Mouse (Mus musculus): ENCODE data around the gene Kctd13.

Kctd13 gene

DNA sequence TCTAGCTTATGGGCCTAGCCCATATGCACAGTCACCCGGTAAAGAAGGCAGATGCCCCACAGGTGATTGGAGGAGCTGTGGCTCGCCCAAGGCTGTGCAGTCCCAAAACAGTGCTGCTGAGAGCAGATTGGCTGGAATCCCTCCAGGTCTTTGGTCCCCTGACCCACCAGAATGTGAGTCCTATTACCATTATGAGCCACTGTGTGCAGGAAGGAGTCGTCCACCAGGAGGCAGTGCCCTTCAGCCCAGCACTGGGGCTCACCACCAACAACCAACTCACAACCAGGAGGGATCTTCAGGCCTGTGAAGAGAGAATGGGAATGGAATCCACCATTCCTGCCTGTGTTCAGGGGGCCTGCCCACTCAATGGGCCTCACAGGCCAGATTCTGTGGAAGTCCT, 17.9 kb downstream of the Kctd13 start:
- DNase-seq = peak; percentile 58

DNA sequence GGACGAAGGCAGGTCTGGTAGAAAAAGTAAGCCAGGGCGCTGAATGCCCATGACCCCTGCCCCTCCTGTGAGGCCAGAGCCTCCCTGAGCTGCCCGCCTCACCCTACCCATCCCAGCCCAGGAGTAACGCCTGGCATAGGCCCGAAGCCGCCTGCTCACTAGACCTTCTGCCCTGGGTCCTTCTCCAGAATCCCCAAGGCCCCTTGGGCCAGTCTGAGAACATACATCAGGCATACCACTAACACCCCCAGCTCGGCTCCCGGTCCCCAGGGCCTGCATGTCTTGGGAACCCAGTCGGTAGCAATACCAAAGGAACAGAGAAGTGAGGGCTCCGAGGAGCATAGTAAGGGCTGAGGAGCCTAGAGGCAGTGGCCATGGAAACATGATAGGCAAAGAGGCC, 19.9 kb downstream of the Kctd13 start:
- no peak for DNase-seq

DNA sequence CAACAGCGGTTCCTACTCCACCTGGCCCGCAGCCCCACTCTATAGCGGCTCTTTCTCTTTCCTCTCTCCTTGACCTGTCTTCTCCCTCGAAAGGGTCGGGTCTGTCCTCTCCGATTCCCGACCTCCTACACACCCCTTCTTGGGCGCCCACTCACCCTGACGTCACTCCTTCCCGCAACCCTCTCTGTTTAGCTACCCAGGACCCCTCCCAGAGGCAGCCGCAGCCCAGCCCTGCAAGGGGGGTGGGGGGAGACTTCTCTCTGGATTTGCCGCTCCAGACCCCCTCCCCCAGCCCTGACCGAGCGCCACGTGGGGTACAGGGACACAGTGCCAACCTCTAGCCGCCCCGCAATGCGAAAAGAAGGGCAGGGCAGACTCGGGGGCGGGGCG, 20.7 kb downstream of the Kctd13 start, which contains the start of gene Asphd1:
TSS of gene Asphd1 (minus strand) at position 180 of the 390 bp plus-strand sequence.
- DNase-seq = no peak

DNA sequence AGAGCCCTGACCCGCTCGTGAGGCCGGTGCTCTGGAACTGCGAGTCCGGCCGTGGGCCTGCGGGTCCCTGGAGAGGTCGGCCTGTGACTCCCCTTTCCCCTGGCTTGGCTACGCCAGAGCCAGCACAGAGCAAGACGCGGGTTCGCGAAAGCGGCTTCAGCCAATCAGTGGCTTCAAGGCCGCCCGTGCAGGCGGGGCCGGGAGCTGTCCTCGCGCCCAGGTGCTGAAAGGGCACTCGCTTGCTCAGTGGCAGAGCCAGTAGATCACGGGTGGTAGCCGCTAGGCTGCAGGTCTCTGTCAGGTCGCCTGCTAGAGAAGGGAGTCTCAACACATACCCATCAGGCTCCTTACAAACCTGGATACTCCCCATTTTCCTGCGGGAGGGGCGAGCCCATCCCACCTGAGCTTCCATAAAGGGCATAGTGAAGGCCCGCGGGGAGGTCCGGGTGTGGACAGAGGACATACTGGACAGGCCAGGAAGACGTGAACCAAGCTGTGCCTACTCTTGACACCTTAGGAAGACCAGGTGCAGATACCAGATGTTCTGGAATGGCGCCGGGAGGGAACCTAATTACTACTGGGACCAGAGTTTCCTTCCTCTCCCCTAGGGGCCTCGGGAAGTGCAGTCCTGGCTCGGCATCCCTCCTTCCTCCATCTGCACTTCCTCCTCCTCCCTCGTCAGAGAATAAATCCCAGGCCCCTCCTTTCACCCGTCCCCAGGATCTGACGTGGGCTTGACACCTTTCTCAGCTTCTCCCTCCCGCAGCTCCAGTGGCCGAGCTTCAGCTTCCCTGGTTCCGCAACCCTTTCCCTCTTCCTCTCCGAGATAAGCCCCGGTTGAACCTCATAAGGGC, 21.3 kb downstream of the Kctd13 start, which contains the start of gene Sez6l2:
TSS of gene Sez6l2 (plus strand) at position 771 of the 854 bp plus-strand sequence.
- DNase-seq = peak; percentile 96

DNA sequence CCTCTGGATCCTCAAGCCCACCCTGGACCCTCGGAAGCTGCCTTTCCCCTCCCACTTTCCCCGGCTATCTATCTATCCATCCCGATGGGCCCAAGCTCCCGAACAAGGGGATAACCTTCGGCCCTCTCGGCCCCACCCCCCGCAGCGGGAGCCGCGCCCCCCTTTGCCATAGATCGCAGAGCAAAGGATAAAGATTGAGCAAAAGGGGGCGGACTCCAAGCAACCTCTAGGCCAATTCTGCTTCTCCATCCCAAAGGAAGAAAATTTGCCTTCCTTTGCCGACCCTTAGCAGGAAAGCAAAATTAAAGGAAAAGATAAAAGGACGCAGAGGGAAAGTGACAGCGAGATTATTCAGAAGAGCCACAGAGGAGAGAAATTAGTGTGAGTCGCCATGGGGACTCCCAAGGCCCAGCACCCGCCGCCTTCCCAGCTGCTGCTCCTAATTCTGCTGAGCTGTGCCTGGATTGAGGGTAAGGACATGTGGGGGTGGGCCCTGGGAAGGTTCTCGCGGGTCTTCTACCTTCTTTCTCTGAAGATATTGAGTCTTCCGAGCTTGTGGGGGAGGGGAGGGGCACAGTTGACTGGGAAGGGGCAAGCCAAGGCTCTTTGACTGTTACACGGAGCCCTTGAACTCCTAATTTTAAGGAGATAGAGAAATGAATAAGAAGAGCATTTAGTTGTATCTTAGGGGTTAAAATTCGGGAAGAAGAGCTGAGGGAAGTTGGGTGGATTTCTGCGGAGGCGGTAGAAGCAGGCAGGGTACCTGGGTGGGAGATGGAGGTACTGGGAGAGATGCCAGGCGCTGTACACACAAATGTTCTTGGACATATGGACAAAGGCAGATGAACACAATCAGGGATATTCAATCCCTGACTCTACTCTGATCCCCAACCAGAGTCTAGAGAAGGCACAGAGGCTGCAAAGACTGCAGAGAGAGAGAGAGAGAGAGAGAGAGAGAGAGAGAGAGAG, 22.3 kb downstream of the Kctd13 start:
- DNase-seq = no peak

DNA sequence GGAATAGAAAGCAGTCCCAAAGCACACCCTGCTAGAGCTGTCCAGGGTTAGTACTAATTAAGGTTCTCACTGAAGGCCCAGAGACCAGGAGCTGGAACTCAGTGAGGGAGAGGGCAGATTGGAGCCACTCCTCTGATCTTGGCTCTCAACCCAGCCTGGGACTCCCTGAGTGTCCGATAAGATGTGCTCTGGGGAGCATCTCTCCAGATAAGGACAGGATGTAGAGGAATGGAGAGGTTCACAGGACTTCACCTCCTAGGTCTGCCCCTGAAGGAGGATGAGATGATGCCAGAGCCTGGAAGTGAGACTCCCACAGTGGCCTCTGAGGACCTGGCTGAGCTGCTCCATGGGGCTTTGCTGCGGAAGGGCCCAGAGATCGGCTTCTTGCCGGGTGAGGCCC, 23.1 kb downstream of the Kctd13 start:
- DNase-seq = no peak

DNA sequence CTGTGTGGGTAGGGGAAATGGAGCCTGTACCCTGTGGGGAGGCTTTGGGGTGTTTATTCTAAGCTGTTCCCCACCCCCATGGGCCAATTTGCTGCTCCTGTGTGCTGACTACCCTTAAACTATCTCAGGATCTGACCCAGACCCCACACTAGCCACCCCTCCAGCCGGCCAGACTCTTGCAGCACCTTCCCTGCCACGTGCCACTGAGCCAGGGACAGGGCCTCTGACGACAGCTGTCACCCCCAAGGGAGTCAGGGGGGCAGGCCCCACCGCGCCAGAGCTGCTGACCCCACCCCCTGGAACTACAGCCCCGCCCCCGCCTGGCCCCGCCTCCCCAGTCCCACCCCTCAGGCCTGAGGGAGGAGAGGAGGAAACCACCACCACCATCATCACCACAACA, 24.0 kb downstream of the Kctd13 start:
- DNase-seq = peak; percentile 19

DNA sequence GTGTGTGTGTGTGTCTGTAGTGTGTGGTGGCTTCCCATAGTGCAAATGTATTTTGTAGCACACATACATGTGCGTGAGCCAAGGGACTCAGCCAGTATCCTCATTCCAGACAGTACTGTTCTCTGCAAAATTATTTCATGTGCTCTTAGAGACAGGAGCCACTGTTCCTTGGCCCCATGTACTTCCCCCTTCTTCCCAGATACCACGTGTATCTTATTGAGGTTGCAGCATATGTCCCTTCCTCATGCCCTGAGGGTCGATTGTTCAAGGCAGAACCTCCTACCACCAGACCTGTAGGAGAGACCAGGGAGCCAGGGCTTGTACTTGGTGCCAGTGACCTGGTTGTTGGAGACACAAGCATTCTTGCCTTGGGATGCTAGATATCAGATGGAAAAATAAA, 26.4 kb downstream of the Kctd13 start:
- DNase-seq = no peak

DNA sequence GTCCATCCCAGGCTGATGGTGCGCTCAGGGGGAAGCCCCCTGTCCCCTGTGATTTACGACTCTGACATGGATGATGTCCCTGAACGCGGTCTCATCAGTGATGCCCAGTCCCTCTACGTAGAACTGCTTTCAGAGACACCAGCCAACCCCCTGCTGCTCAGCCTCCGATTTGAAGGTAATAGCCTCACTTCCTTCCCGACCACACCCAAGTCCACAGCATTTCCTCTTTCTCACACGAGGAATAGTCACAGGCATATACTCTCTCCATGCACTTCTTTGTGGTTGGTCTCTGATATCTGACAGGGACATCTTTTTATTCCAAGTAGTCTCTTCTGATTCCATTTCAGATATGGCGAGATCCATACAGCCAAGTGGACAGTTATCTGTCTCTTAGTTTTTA, 31.1 kb downstream of the Kctd13 start:
- no peak for DNase-seq

DNA sequence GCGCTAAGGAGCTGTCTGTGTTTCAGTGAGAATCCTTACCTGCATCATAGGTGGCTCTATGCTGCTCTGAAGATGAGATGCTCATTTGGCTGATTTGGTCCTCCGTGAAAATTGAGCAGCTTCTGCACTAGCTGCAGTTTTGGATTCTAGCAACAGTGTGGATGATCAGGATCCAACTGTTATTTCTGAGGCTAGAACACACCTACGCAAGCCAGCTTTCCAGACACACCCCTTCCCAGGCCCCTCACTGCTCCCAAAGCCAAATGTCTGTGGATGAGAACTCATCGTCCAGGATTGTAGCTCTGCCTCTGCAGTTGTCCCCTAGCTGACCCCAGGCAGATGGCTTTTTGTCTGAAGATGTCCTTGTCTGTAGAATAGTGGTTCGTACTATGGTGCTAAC, 32.4 kb downstream of the Kctd13 start:
- DNase-seq = no peak

DNA sequence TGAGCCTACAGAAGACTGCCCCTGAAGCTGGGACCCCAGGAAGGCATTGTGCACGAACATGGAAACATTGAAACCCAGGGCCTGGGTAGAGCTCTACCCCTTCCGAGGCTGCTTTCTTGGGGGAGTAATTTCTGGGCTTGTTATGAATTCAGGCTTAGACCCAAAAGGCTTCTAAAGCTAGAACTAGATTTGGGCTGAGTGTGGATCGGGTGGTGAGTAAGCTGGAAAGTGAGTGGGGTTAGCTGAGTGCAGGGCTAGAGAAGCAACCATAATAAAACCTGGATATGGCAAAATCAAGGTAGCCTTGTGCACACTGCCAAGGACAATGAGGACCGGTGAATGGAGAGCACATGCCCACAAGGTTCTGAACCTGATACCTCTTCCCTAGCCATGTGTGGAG, 33.3 kb downstream of the Kctd13 start:
- DNase-seq = no peak

DNA sequence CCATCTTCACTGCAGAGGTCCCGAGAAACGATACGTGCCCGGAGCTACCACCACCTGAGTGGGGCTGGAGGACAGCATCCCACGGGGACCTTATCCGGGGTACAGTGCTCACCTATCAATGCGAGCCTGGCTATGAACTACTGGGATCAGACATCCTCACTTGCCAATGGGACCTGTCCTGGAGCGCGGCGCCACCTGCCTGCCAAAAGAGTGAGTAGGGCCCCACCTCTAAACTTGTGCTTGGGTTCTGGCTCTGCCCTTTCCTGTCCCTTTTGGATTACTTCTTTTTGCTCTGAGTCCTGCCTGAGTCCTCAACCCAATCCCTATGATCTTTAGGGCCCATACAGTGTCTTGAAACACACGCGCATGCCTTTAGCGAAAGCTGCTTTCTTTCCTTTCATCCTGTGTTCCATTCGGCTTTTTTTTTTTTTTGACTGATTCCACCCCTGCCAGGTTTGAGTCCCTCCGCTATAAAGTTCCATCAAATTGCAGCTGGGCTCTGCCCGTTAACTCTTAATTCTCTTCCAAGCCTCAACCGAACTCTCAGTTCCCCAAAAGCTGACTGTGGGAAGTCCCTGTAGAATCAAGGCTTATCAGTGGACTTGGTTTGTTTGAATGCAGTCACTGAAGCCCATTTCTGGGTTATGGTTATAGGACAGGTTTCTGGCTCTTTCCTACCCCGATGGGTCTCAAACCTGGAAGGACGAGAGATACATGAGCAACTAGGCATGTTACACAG, 35.0 kb downstream of the Kctd13 start:
- peak; percentile 58 for DNase-seq

DNA sequence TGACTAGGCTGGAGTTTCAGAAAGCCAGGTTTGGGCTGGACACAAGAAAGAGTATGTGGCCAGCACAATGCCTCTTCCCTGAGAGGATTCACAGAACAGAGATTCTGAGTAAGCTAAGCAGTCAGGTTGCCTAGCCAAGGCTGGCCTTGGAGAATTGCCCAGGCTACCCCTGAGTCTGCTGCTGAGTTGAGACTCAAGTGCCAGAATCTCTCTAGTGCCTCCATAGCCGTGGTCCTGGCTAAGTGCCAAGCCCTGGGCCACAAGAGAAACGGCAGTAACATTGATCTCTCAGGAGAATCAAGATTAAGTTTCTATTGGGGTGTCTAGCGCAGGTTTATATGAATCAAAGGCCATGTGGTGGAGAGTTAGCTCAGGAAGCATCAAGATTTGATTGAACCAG, 36.9 kb downstream of the Kctd13 start:
- no peak for DNase-seq

DNA sequence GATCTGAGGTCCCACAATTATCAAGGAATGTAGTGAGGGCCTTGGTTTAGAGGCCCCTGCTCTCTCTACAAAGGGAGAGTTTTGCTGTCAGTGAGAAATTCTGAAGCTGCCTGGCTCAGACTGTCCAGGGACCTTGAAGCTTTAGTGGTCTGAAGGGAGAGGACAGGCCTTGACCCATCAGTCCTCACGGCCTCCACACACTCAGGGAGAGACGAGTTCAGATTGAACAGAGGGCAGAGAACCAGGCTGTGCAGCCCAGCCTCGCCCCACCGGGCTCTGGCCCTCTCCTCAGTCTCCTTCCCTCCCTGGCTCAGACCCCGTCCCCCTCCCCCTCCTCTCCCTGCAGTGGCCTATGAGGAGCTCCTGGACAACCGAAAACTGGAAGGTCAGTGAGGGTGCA, 38.7 kb downstream of the Kctd13 start:
- DNase-seq = no peak

DNA sequence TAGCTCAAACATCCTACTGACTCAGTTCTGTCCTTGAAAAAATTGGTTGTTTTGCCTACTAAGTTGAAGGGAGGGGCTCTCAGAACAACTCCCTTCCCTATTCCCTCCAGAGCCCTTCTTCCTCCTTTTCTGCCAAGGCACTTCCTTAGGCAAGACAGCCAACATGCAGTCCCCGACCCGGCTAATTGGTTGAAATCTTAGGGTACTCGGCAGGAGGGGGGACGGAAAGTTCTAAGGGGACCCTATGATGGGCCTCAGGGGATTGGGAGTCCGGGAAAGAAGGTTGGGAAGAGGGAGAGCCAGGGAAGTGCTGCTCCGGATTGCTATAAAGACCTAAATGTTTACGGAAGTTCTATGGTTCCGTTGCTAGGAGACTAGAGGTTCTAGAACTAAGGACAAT, 46.8 kb downstream of the Kctd13 start:
- DNase-seq = no peak

DNA sequence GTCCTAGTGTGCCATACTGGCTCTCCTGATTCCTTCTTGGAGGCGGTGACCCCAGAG, 47.0 kb downstream of the Kctd13 start, which contains the start of gene Cdipt:
TSS of gene Cdipt (plus strand) at position 22 of the 57 bp plus-strand sequence.
- no peak for DNase-seq

DNA sequence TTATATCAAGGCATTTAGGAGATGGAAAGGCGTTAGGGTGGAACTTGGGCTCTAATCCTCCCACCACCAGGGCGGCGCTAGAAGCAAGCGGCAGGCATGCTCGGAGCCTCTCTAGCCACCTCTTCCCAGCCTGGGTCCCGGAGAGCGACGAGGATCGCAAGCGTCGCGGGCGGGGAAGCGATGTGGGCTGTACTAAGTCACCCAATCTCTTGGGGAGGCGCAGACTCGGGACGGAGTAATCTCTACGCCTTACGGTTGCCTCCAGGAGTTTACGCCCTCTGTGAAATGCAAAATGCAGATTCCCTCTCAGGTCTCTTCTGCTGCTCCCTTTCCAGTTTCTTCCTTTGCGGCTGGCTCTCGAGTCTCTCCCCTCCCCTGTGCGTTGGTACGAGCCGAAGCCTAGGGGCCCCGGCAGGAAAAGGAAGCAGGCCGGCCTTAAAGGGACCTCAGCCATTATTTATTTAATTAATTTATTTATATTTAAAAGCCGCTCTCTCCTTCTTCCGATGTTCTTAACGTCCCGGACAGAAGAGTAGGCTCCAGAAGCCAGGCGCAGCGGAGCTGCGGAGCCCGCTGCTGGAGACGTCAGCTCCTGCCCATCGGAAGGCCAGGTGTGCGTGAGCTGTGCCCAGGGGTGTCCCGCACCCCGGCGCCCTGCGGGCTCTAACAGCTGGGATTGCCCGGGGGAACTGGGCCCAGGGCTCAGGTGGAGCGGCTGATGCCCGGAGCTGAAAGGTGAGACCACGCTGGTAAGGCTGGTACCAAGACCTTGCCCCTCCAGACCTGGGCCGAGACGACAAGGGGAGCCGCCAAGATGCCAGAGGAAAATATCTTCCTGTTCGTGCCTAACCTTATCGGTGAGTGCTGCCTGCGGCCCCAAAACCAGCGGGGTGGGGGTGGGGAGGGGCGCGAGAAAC, 47.5 kb downstream of the Kctd13 start, which contains the start of gene Cdiptos:
TSS of gene Cdiptos (minus strand) at position 149 of the 917 bp plus-strand sequence.
- DNase-seq = peak; percentile 97

DNA sequence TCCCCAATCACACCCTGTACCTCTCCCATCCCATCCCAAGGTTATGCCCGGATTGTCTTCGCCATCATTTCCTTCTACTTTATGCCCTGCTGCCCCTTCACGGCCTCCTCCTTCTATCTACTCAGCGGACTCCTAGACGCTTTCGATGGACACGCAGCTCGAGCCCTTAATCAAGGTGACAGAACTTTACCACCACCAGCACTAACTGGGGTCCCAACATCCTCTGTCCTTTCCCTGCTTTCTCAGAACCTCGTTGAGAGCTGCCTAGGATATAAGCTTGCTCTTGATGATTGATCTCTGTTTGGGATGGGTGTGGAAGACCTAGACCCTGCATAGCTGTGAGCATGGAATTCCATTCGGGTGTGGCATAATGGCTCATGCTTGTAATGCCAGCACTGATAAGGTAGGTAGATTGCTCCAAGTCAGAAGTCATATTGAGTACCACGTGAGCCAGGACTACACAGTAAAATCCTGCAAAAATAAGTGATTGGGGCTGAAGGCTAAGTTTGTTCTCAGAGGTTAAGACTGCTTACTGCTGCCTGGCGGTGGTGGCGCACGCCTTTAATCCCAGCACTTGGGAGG, 48.3 kb downstream of the Kctd13 start:
- DNase-seq = no peak

DNA sequence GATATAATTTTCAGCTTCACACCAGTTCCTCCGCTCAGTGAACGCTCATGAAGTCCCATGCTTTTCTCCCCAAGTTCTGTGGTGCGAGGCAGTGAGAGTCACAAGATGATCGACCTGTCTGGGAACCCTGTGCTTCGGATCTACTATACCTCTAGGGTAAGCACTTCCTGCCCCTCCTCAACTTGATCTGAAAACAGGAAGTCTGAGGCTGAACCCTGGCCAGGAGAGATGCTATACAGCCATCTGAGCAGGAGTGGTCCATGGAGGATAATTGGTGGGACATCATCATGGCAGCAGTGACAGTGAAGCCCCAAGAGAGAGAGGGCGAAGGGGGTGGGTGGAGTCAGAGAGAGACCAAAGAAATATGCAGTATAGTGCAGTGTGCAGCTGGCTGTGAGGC, 50.2 kb downstream of the Kctd13 start:
- DNase-seq = peak; percentile 19

DNA sequence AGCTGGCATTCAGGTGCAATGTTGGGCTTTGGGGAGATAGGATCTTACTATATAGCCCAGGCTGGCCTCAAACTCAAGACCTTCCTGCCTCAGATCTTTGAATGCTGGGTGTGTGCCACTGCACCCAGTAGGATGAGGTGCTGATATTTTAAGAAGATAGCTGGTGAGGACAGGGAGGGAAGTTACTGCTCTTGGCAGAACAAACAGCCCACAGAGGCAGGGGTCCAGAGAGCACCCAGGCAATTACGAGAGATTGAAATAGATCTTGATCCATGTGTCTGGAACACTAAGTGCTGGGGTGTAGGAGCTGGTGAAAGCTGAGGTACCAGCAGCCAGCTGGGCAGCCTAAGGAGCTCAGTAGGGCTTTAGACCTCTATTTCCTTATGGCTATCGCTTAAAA, 52.9 kb downstream of the Kctd13 start:
- no peak for DNase-seq

DNA sequence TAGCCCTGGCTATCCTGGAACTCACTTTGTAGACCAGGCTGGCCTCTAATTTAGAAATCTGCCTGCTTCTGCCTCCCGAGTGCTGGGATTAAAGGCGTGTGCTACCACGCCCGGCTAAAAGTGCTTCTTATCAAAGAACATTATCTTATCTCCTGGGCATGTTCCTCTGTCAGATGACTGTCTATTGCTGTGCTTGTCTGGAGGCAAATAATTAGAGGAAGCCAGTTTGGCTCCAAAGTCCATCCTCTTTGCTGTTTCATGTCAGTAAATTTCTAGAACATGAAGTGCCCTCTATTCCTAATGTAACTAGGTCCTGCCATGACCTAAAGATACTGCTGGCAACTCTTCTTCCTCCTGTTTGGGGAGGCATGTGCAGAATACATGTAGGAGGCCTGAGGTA, 53.4 kb downstream of the Kctd13 start:
- DNase-seq = no peak

DNA sequence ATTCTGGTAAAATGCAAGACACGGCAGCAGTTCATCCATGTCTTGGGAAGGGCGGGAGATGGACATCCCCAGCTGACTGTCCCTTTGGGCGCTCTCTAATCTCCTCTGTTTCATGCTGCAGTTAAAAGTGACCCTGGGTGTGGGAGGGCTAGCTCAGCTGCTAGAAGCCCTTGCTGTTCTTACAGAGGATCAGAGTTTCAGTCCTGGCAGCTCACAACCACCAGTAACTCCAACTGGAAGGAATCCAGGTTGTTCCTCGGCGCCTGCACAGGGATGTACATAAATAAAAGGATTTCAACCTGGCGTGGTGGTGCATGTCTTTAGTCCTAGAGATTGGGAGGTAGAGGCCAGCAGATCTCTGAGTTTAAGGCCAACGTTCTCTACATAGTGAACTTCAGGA, 54.4 kb downstream of the Kctd13 start:
- no peak for DNase-seq
